Mouse (Mus musculus): Measurements from ENCODE around the gene Mgat4e. TPM values are rescaled to one million over a fixed set of nuclear protein-coding genes. Genes with fewer than 3 reads are reported as not detected.

Mgat4e gene
- total and polyA plus RNA-seq, 3 experiments: 0.08 to 0.17 TPM; not detected in 1

- Histone ChIP-seq H3K9me3 (replicated peaks; ENCODE audit: insufficient read depth, low read length) (no peaks in the 10 kb centered on the region), H3K4me1 (ENCODE audit: control insufficient read depth in 1 of 2, insufficient read depth in 2 of 2, low read length in 2 of 2) (peaks cover 12 to 36% of the 10 kb centered on the region in 2 experiments), H3K4me3 (ENCODE audit: control insufficient read depth in 1 of 2, insufficient read depth in 1 of 2, low read depth in 2 of 2, low read length in 2 of 2) (no peak overlapping the region), H3K27me3 (ENCODE audit: control insufficient read depth in 1 of 2, insufficient read depth in 2 of 2, low read length in 2 of 2) (no peaks in the 10 kb centered on the region), H3K79me2 (ENCODE audit: control insufficient read depth, insufficient read depth, low read length, poor library complexity) (peaks cover 40% of the 10 kb centered on the region), H3K9ac (ENCODE audit: control insufficient read depth, low read depth, low read length, poor library complexity, severe bottlenecking) (no peak overlapping the region), H3K27ac (ENCODE audit: control insufficient read depth, low read depth, low read length) (no peak overlapping the region), H3K36me3 (ENCODE audit: control insufficient read depth in 1 of 2, insufficient read depth in 2 of 2, low read length in 2 of 2) (peaks cover 1 to 26% of the 10 kb centered on the region in 2 experiments; a peak in 3 of 4 replicates)
- no peak for DNase-seq (ENCODE audit: low read depth, low spot score)
- TF ChIP-seq ZC3H11A (IDR thresholded peaks at IDR 0.05; ENCODE audit: low read depth, low read length) (no peak), SMC3 (IDR thresholded peaks at IDR 0.05; ENCODE audit: low read depth, low read length) (no peak), MAFK (IDR thresholded peaks at IDR 0.05; ENCODE audit: borderline replicate concordance, low read depth, low read length) (no peak)
Measured at GRCm38 (mm10) chr1:134559226-134559625, 9.7 kb upstream of the Mgat4e start.

- H3K27ac ChIP-seq (ENCODE audit: control insufficient read depth, low read depth, low read length): no peak overlapping the region
- H3K4me3 ChIP-seq (ENCODE audit: control insufficient read depth in 1 of 2, insufficient read depth in 1 of 2, low read depth in 2 of 2, low read length in 2 of 2): no peak overlapping the region
- H3K4me1 ChIP-seq (ENCODE audit: control insufficient read depth in 1 of 2, insufficient read depth in 2 of 2, low read length in 2 of 2): peaks cover 9 to 29% of the 10 kb centered on the region in 2 experiments
- H3K36me3 ChIP-seq (ENCODE audit: control insufficient read depth in 1 of 2, insufficient read depth in 2 of 2, low read length in 2 of 2): peaks cover 0 to 19% of the 10 kb centered on the region in 2 experiments; a peak in 3 of 4 replicates
- H3K9me3 ChIP-seq (replicated peaks; ENCODE audit: insufficient read depth, low read length): no peaks in the 10 kb centered on the region
- peaks cover 34% of the 10 kb centered on the region for H3K79me2 ChIP-seq (ENCODE audit: control insufficient read depth, insufficient read depth, low read length, poor library complexity)
- no peak overlapping the region for H3K9ac ChIP-seq (ENCODE audit: control insufficient read depth, low read depth, low read length, poor library complexity, severe bottlenecking)
- DNase-seq (ENCODE audit: low read depth, low spot score): no peak
- no peak for TF ChIP-seq NELFE (IDR thresholded peaks at IDR 0.05; ENCODE audit: low read depth, low read length)
- TF ChIP-seq MYB (IDR thresholded peaks at IDR 0.05; ENCODE audit: low read depth, low read length): no peak
- TF ChIP-seq MAFK (IDR thresholded peaks at IDR 0.05; ENCODE audit: borderline replicate concordance, low read depth, low read length): no peak
- no peak for TF ChIP-seq UBTF (IDR thresholded peaks at IDR 0.05; ENCODE audit: borderline replicate concordance, insufficient read depth, low read depth, low read length)
- no peak for TF ChIP-seq GATA1 (IDR thresholded peaks at IDR 0.05; ENCODE audit: low read depth, low read length)
- no peak for TF ChIP-seq USF1 (IDR thresholded peaks at IDR 0.05; ENCODE audit: low read depth, low read length)
- no peak for TF ChIP-seq ELF1 (IDR thresholded peaks at IDR 0.05; ENCODE audit: low read depth, low read length)
- TF ChIP-seq MXI1 (IDR thresholded peaks at IDR 0.05; ENCODE audit: low read depth, low read length): no peak
- TF ChIP-seq MAX (IDR thresholded peaks at IDR 0.05; ENCODE audit: low read length): no peak
- no peak for TF ChIP-seq MAZ (IDR thresholded peaks at IDR 0.05; ENCODE audit: low read depth, low read length)
- no peak for TF ChIP-seq RAD21 (IDR thresholded peaks at IDR 0.05; ENCODE audit: low read depth, low read length)
- TF ChIP-seq HCFC1 (IDR thresholded peaks at IDR 0.05; ENCODE audit: low read depth, low read length): no peak
- no peak for TF ChIP-seq E2F4 (IDR thresholded peaks at IDR 0.05; ENCODE audit: borderline replicate concordance, low read depth, low read length)
- no peak for TF ChIP-seq USF2 (IDR thresholded peaks at IDR 0.05; ENCODE audit: borderline replicate concordance in 1 of 2, insufficient read depth in 1 of 2, low read depth in 1 of 2, low read length in 2 of 2)
- TF ChIP-seq EP300 (IDR thresholded peaks at IDR 0.05; ENCODE audit: low read depth in 1 of 2, low read length in 2 of 2): no peak
- no peak for TF ChIP-seq POLR2AphosphoS2 (IDR thresholded peaks at IDR 0.05; ENCODE audit: low read length)
- no peak for TF ChIP-seq ZKSCAN1 (IDR thresholded peaks at IDR 0.05; ENCODE audit: low read depth, low read length)
- TF ChIP-seq SMC3 (IDR thresholded peaks at IDR 0.05; ENCODE audit: low read depth, low read length): no peak
- no peaks in the 10 kb centered on the region for H3K27me3 ChIP-seq (ENCODE audit: control insufficient read depth in 1 of 2, insufficient read depth in 2 of 2, low read length in 2 of 2)
Measured at GRCm38 (mm10) chr1:134558511-134558910, 9.0 kb upstream of the Mgat4e start.

All from MEL (cell line).